Mouse (Mus musculus): ENCODE measurements around the gene Gm5767.

DNA sequence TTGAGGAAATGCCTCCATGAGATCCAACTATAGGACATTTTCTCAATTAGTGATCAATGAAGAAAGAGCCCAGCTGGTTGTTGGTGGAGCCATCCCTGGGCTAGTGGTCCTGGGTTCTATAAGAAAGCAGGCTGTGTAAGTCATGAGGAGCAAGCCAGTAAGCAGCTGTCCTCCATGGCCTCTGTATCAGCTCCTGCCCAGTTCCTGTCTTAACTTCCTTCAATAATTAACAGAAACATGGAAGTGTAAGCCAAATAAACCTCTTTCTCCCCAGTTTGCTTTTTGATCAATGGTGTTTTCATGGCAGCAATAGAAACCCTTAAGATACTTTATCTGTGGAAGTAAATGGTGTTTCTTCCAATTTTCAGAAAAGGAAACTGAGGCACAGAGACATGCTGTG lies 7.8 kb upstream of the Gm5767 start:
- TF ChIP-seq CTCF (IDR thresholded peaks at IDR 0.05; ENCODE audit: borderline replicate concordance, control insufficient read depth, extremely low read depth, insufficient read depth, low read length, poor library complexity) (no peak), POLR2A (IDR thresholded peaks at IDR 0.05; ENCODE audit: control insufficient read depth, extremely low read depth, insufficient read depth, low read length, poor library complexity) (no peak)
